Mouse (Mus musculus) limb, embryonic 11.5 days (tissue): ENCODE results near the gene Hprt. TPM values are rescaled to one million over a fixed set of nuclear protein-coding genes. Genes with fewer than 3 reads are reported as not detected.

Source experiments
- ATAC-seq: fragments of 200-750 bp; cut with Nextera tagmentation; 2 replicates; pipeline ENCODE4 v1.8.0; 2017; ENCODE audit warnings: low read depth; ENCODE audit not compliant: insufficient number of reproducible peaks, low FRiP score, low TSS enrichment
- DNase-seq: peaks from one replicate; pipeline ENCODE4 v3.0.0-alpha.2; 2015; ENCODE audit warnings: low spot score
- H3K27ac ChIP-seq: fragments of 300-500 bp; sonication (generic); replicated peaks from 2 replicates; pipeline ENCODE4 v1.5.1; 2014; ENCODE audit warnings: low read depth, mild to moderate bottlenecking, low read length
- H3K27me3 ChIP-seq: fragments of 300-500 bp; sonication (generic); 2 replicates; pipeline ENCODE4 v1.6.1; 2014; ENCODE audit warnings: mild to moderate bottlenecking, low read length, mixed read lengths; ENCODE audit not compliant: control insufficient read depth, insufficient read depth
- H3K36me3 ChIP-seq: fragments of 300-500 bp; sonication (generic); 2 replicates; pipeline ENCODE4 v1.6.1; 2014; ENCODE audit warnings: mild to moderate bottlenecking, low read length, moderate library complexity, mixed read lengths; ENCODE audit not compliant: control insufficient read depth, insufficient read depth
- H3K4me1 ChIP-seq: fragments of 300-500 bp; sonication (generic); 2 replicates; pipeline ENCODE4 v1.6.1; 2014; ENCODE audit warnings: low read length, mixed read lengths; ENCODE audit not compliant: control insufficient read depth, insufficient read depth
- H3K4me2 ChIP-seq: fragments of 300-500 bp; sonication (generic); 2 replicates; pipeline ENCODE4 v1.6.1; 2014; ENCODE audit warnings: low read depth, mild to moderate bottlenecking, moderate library complexity; ENCODE audit not compliant: severe bottlenecking
- H3K4me3 ChIP-seq: fragments of 300-500 bp; sonication (generic); 2 replicates; pipeline ENCODE4 v1.5.1; 2014; ENCODE audit warnings: low read depth, low read length
- H3K9ac ChIP-seq: fragments of 300-500 bp; sonication (generic); 2 replicates; pipeline ENCODE4 v1.6.1; 2014; ENCODE audit warnings: mild to moderate bottlenecking, low read length
- H3K9me3 ChIP-seq: fragments of 300-500 bp; sonication (generic); 2 replicates; pipeline ENCODE4 v1.6.1; 2016; ENCODE audit warnings: low read length; ENCODE audit not compliant: control insufficient read depth
- WGBS: fragments of 180-500 bp; shearing (Covaris S2); extraction: QIAGEN DNeasy Blood & Tissue Kit; methylation state at CpG from one replicate; pipeline ENCODE4 v1.1.7; 2014; 5-methylcytosine and 5-hydroxymethylcytosine counted together
- microRNA counts: library from miRNA; unstranded; fragments of <30 nt; microRNA quantifications from one replicate; lab custom pipeline; 2016
- microRNA-seq: library from miRNA; unstranded; fragments of <30 nt; microRNA quantifications from one replicate; pipeline ENCODE4, GENCODE M21; 2016
- polyA plus RNA-seq: library from polyadenylated mRNA; unstranded; fragments of >200 nt; fragmentation: Nextera tagmentation; extraction: Ambion mirVana; gene quantifications from 2 replicates; pipeline ENCODE4 v1.2.1, GENCODE M21; 2014

Gene Hprt
- polyA plus RNA-seq, 1 experiment from 2014 or later, result 87.1 TPM

- H3K36me3 ChIP-seq, result no peaks in the 10 kb centered on the region
- H3K9ac ChIP-seq, result peak overlapping the region; percentile 89
- no peak for DNase-seq
- no peaks in the 10 kb centered on the region for H3K4me1 ChIP-seq
- WGBS, result 27% methylated on average over 6 of the region's 6 CpGs
- no peaks in the 10 kb centered on the region for H3K9me3 ChIP-seq
- H3K4me3 ChIP-seq, result peak overlapping the region; percentile 57
- peak overlapping the region; percentile 82 for H3K27ac ChIP-seq
- H3K27me3 ChIP-seq, result 0 out of 2 replicates have a peak, but pooled peaks cover 4% of the 10 kb centered on the region
- H3K4me2 ChIP-seq, result peak overlapping the region; percentile 57
- no peak for ATAC-seq
Measured at GRCm38 (mm10) chrX:53057760-53058090, 69.8 kb downstream of the Hprt start.

GRCm38 (mm10) chrX:53058459-53059280, 70.7 kb downstream of the Hprt start:
- H3K9me3 ChIP-seq, result no peaks in the 10 kb centered on the region
- peak overlapping the region; percentile 57 for H3K4me2 ChIP-seq
- H3K27ac ChIP-seq, result peak overlapping the region; percentile 42; the same call in 1 of the 2 replicates
- 13% methylated on average over 33 of the region's 33 CpGs for WGBS
- 0 out of 2 replicates have a peak, but pooled peaks cover 4% of the 10 kb centered on the region for H3K27me3 ChIP-seq
- peak; percentile 54 for DNase-seq
- peak overlapping the region; percentile 40; the same call in 1 of the 2 replicates for H3K9ac ChIP-seq
- peak overlapping the region; percentile 23 for H3K4me3 ChIP-seq
- H3K4me1 ChIP-seq, result no peaks in the 10 kb centered on the region
- ATAC-seq, result no peak
- H3K36me3 ChIP-seq, result no peaks in the 10 kb centered on the region

- WGBS, result 20% methylated on average over 11 of the region's 11 CpGs
- Histone ChIP-seq H3K27ac (no peak overlapping the region), H3K36me3 (no peaks in the 10 kb centered on the region), H3K4me2 (peak overlapping the region; percentile 57), H3K27me3 (0 out of 2 replicates have a peak, but pooled peaks cover 4% of the 10 kb centered on the region), H3K9me3 (no peaks in the 10 kb centered on the region), H3K9ac (no peak overlapping the region), H3K4me3 (no peak overlapping the region), H3K4me1 (no peaks in the 10 kb centered on the region)
- DNase-seq, result no peak
- ATAC-seq, result no peak
Measured at GRCm38 (mm10) chrX:53059426-53060007, 71.6 kb downstream of the Hprt start.

- Histone ChIP-seq H3K36me3 (no peaks in the 10 kb centered on the region), H3K4me2 (no peak overlapping the region), H3K4me1 (no peaks in the 10 kb centered on the region), H3K27me3 (no peaks in the 10 kb centered on the region), H3K4me3 (no peak overlapping the region), H3K9me3 (no peaks in the 10 kb centered on the region), H3K27ac (no peak overlapping the region), H3K9ac (no peak overlapping the region)
- no peak for ATAC-seq
- DNase-seq, result no peak
- 89% methylated on average over 3 of the region's 3 CpGs for WGBS
Measured at GRCm38 (mm10) chrX:53064406-53064805, 76.5 kb downstream of the Hprt start.

MicroRNAs within 50 kb of the gene (microRNA counts, 519-probe panel; counts per million panel counts)
- microRNA mmu-miR-322 (lab: Ali Mortazavi, UCI), result 5,749 counts per million, percentile 93 among the panel's probes with 10 or more counts
- 4,146 counts per million, percentile 61 among the panel's probes with 10 or more counts for microRNA mmu-miR-351 (lab: Ali Mortazavi, UCI)
- not detected for microRNA mmu-miR-450a-3p (lab: Ali Mortazavi, UCI)
- 5,672 counts per million, percentile 92 among the panel's probes with 10 or more counts for microRNA mmu-miR-450a-5p (lab: Ali Mortazavi, UCI)
- microRNA mmu-miR-450b-3p (lab: Ali Mortazavi, UCI), result 3,541 counts per million, percentile 48 among the panel's probes with 10 or more counts
- microRNA mmu-miR-450b-5p (lab: Ali Mortazavi, UCI), result 2,121 counts per million, percentile 17 among the panel's probes with 10 or more counts
- 3,560 counts per million, percentile 49 among the panel's probes with 10 or more counts for microRNA mmu-miR-503 (lab: Ali Mortazavi, UCI)
- microRNA mmu-miR-542-3p (lab: Ali Mortazavi, UCI), result 2,706 counts per million, percentile 27 among the panel's probes with 10 or more counts
- 3,810 counts per million, percentile 54 among the panel's probes with 10 or more counts for microRNA mmu-miR-542-5p (lab: Ali Mortazavi, UCI)

Small RNAs within 50 kb of the gene (microRNA-seq; reads per million reads assigned to microRNA genes)
- gene Mir322 (77,441 reads per million, percentile 100 among the genes with 10 or more reads in this experiment), gene Mir351 (5,718 reads per million, percentile 90 among the genes with 10 or more reads in this experiment), gene Mir450-1 (54.3 reads per million, percentile 41 among the genes with 10 or more reads in this experiment), gene Mir450-2 (29.0 reads per million, percentile 33 among the genes with 10 or more reads in this experiment), gene Mir450b (595 reads per million, percentile 69 among the genes with 10 or more reads in this experiment), gene Mir503 (2,665 reads per million, percentile 84 among the genes with 10 or more reads in this experiment), gene Mir542 (1,421 reads per million, percentile 78 among the genes with 10 or more reads in this experiment)

Other genes with a start within 250 kb of the Hprt start
- 1.8 and 2.0 TPM in 2 replicates for gene Ccdc160, start 196.9 kb upstream of the Hprt start, polyA plus RNA-seq
- gene Phf6, start 75.9 kb upstream of the Hprt start, polyA plus RNA-seq, result 108 and 115 TPM in 2 replicates